Mouse (Mus musculus) T-cell, adult 66 days (primary cell): ENCODE results near the gene Itga11. TPM values are rescaled to one million over a fixed set of nuclear protein-coding genes. Genes with fewer than 3 reads are reported as not detected.

Source experiments
- total RNA-seq, 2 experiments: library from RNA; stranded (reverse); gene quantifications; 3 replicates in 1 of 2; 4 replicates in 1 of 2; pipeline ENCODE4 v1.2.4; 2023

The Itga11 gene
- not detected for total RNA-seq

DNA sequence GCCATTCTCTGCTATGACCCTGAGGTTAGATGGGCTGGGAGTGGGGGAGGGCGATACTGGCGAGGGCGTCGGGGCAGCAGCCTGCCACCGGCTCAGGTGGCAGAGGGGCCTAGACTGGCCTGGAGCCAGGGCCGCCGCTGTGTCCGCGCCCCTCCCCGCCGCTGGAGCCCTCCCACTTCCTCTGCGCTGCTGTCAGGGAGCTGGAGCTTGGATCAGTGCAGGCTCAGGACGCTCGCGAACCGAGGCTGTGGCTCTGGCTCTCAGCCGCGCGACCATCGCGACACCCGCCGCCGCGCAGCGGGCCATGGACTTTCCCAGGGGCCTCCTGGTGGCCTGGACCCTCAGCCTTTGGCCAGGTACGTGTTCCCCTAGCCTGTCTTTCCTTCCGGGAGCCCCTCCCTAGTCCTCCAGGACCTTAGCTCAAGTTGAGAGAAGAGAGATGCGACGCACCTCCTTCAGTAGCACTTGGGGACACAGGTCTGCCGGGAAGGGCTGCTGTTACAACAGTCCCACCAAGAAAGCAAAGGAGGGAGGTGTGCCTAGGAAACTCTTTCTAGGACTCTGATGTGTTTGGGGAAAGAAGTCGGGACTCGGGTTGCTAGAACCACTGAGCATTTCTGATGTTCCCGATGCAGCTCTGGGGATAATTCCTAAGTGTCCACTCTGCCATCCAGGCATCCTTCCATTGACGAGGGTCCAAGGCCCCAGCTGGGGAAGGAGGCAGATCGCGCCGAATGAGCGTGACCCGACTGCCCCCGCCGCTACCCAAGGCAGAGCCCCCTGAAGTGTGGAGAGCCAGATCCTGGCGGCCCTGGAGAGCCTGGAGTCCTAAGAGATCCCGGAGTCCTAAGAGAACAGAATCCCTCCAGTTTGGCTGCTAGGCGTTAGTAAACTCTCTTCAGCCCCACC, at the start of gene Itga11:
TSS of gene Itga11 (plus strand) at position 186 of the 909 bp plus-strand sequence.

GRCm38 (mm10) chr9:62811516-62812121, 134.0 kb downstream of the Itga11 start, which contains the start of gene Fem1b:
TSS of gene Fem1b (minus strand) at chr9:62811934.

Other genes starting within 250 kb of the Itga11 start
- gene Coro2b, start 140.8 kb upstream of the Itga11 start, total RNA-seq, result 1 to 10 TPM; 3.1 to 3.5 TPM
- 10 to 100 TPM; 21.0 to 22.7 TPM for gene Fem1b, start 134.1 kb downstream of the Itga11 start, total RNA-seq
- gene Cln6, start 161.0 kb downstream of the Itga11 start, total RNA-seq, result 10 to 100 TPM; 18.0 to 19.6 TPM
- gene Calml4, start 180.3 kb downstream of the Itga11 start, total RNA-seq, result under 1 TPM in 1 of 2 experiments, not detected in 1; 0.38 TPM